Mouse (Mus musculus): ENCODE measurements around the gene Atg3. TPM values are rescaled to one million over a fixed set of nuclear protein-coding genes. Genes with fewer than 3 reads are reported as not detected.

Gene Atg3
- polyA plus RNA-seq, 1 experiment from 2014 or later: 46.3 TPM

DNA sequence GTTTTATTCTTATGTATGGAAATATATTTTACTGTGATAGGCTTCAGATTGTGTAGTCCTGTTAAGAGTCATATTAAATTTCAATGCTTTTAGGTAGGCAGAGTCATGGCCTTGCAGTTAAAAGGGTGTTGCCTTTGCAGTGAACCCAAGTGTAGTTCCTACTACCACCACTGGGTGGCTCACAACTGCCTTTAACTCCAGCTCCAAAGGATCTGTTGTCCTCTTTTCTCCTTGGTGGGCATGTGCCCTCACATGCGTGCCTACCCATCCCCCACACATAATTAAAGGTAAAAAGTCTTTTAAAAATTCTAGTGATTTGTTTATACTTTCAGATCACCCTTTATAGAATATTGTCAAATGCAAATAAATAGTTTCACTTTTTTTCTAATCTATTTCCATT lies 34.0 kb downstream of the Atg3 start:
- 11% methylated on average over 1 of the region's 1 CpGs for WGBS
- no peaks in the 10 kb centered on the region for H3K9me3 ChIP-seq (ENCODE audit: control insufficient read depth, low read length)

DNA sequence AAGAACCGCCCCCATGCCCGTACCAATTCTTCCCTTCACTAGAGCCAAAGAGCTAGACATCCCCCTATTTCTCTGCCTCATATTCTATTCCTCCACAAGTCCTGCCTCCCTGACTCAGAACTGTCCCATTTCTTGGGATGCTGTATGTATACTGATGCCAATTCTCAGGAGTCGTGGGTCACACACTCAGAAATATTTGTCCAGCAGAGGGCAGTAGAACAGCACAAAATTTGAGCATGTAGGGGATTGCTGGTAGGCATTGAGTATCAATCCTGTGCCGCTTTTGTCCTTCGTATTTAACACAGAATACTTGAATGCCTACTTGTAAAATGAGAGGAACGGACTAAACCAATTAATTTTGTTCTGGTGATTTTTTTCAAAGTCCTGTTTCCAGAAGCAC lies 38.2 kb downstream of the Atg3 start:
- peak; percentile 86 for DNase-seq (ENCODE audit: low spot score)
- H3K36me3 ChIP-seq (ENCODE audit: control insufficient read depth, insufficient read depth, low read length): no peaks in the 10 kb centered on the region
- H3K4me2 ChIP-seq (replicated peaks; ENCODE audit: low read depth, low read length): no peak overlapping the region
- H3K27ac ChIP-seq (ENCODE audit: low read depth, low read length): no peak overlapping the region
- H3K4me1 ChIP-seq (replicated peaks; ENCODE audit: control insufficient read depth, insufficient read depth, low read length): no peaks in the 10 kb centered on the region
- ATAC-seq (ENCODE audit: low FRiP score): peak; percentile 90
- WGBS: 35% methylated on average over 6 of the region's 6 CpGs
- H3K27me3 ChIP-seq (ENCODE audit: control insufficient read depth, insufficient read depth, low read length): no peaks in the 10 kb centered on the region
- no peaks in the 10 kb centered on the region for H3K9me3 ChIP-seq (ENCODE audit: control insufficient read depth, low read length)
- no peak overlapping the region for H3K9ac ChIP-seq (ENCODE audit: low read depth, low read length)
- no peak overlapping the region for H3K4me3 ChIP-seq (ENCODE audit: low read depth, low read length)

More for the DNA sequence above, 34.0 kb downstream of the Atg3 start:
- H3K4me2 ChIP-seq (replicated peaks; ENCODE audit: low read depth, low read length): no peak overlapping the region
- H3K27me3 ChIP-seq (ENCODE audit: control insufficient read depth, insufficient read depth, low read length): no peaks in the 10 kb centered on the region
- H3K4me1 ChIP-seq (replicated peaks; ENCODE audit: control insufficient read depth, insufficient read depth, low read length): no peaks in the 10 kb centered on the region
- no peaks in the 10 kb centered on the region for H3K36me3 ChIP-seq (ENCODE audit: control insufficient read depth, insufficient read depth, low read length)
- H3K9ac ChIP-seq (ENCODE audit: low read depth, low read length): no peak overlapping the region
- DNase-seq (ENCODE audit: low spot score) (peak; percentile 85), ATAC-seq (ENCODE audit: low FRiP score) (peak; percentile 60; the same call in 1 of the 2 replicates)
- H3K27ac ChIP-seq (ENCODE audit: low read depth, low read length): no peak overlapping the region
- H3K4me3 ChIP-seq (ENCODE audit: low read depth, low read length): no peak overlapping the region

DNA sequence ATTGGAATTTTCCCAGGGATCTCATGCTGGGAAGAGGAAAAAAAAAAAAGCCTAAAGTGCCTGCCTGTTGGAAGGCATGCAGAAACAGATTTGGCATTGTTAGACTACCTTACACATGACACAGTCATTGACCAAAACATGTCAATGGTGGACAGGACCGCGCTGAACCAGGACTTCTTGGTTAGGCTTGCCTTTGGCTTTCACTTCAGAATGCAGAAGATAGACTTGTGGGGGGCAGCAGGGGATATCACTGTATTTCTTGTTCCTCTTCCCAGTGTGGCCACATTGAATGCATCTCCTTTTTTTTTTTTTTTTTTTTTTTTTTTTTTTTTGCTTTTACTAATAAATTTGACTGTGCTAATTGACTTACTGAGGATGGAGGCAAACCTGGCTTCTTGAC lies 42.8 kb downstream of the Atg3 start:
- no peak overlapping the region for H3K4me2 ChIP-seq (replicated peaks; ENCODE audit: low read depth, low read length)
- no peak overlapping the region for H3K9ac ChIP-seq (ENCODE audit: low read depth, low read length)
- H3K4me1 ChIP-seq (replicated peaks; ENCODE audit: control insufficient read depth, insufficient read depth, low read length): no peaks in the 10 kb centered on the region
- WGBS: 89% methylated on average over 2 of the region's 2 CpGs
- H3K4me3 ChIP-seq (ENCODE audit: low read depth, low read length): no peak overlapping the region
- H3K27me3 ChIP-seq (ENCODE audit: control insufficient read depth, insufficient read depth, low read length): no peaks in the 10 kb centered on the region
- DNase-seq (ENCODE audit: low spot score) (no peak), ATAC-seq (ENCODE audit: low FRiP score) (no peak)
- H3K9me3 ChIP-seq (ENCODE audit: control insufficient read depth, low read length): no peaks in the 10 kb centered on the region
- H3K36me3 ChIP-seq (ENCODE audit: control insufficient read depth, insufficient read depth, low read length): no peaks in the 10 kb centered on the region
- H3K27ac ChIP-seq (ENCODE audit: low read depth, low read length): no peak overlapping the region

DNA sequence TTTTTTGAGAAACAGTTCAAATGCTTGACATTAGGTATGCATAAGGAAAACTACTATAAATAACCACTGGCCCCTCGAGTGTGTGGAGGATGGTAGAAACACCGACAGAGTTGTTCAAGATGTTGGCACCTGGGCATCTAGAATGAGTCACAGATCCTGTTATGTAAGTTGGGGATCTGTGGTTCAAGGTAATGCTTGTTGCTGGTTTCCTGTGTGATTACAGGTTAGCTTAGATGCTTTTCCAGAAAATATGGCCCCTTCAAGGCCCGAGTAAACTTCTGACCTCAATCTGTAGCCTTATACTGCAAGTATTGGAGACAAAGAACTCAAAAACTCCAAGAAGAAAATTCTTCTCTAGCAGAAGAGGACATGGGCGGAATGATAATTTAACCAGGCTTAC lies 45.9 kb downstream of the Atg3 start:
- Histone ChIP-seq H3K27me3 (ENCODE audit: control insufficient read depth, insufficient read depth, low read length) (no peaks in the 10 kb centered on the region), H3K4me2 (replicated peaks; ENCODE audit: low read depth, low read length) (no peak overlapping the region), H3K9me3 (ENCODE audit: control insufficient read depth, low read length) (no peaks in the 10 kb centered on the region), H3K27ac (ENCODE audit: low read depth, low read length) (no peak overlapping the region), H3K36me3 (ENCODE audit: control insufficient read depth, insufficient read depth, low read length) (no peaks in the 10 kb centered on the region), H3K4me3 (ENCODE audit: low read depth, low read length) (no peak overlapping the region), H3K4me1 (replicated peaks; ENCODE audit: control insufficient read depth, insufficient read depth, low read length) (no peaks in the 10 kb centered on the region), H3K9ac (ENCODE audit: low read depth, low read length) (no peak overlapping the region)
- ATAC-seq (ENCODE audit: low FRiP score) (no peak), DNase-seq (ENCODE audit: low spot score) (no peak)
- WGBS: 84% methylated on average over 4 of the region's 4 CpGs

DNA sequence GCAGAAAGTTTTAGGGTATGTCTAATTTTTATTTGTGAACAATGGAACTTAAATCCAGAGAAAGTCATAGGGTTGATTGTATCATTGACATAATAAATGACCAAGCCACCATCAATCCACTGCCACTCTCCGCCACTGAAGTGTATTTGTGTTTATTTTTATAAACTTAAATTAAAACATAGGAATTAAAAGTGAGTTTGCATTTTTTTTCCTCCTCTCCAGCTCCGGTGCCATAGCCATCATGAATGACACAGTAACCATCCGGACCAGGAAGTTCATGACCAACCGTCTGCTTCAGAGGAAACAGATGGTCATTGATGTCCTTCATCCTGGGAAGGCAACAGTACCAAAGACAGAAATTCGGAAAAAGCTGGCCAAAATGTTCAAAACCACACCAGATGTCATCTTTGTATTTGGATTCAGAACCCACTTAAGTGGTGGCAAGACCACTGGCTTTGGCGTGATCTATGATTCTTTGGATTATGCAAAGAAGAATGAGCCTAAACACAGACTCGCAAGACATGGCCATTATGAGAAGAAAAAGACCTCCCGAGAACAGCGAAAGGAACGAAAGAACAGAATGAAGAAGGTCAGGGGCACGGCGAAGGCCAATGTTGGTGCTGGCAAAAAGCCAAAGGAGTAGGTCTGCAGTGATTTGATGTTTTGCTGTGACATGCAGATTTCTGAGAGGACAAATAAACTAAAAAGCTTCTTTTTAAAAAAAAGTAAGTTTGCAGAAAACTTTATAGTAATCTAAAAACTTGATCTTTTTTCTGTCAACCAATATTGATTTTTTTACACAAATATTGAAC lies 46.5 kb downstream of the Atg3 start:
- WGBS: 81% methylated on average over 12 of the region's 12 CpGs
- no peak overlapping the region for H3K9ac ChIP-seq (ENCODE audit: low read depth, low read length)
- no peak overlapping the region for H3K4me3 ChIP-seq (ENCODE audit: low read depth, low read length)
- H3K27ac ChIP-seq (ENCODE audit: low read depth, low read length): no peak overlapping the region
- ATAC-seq (ENCODE audit: low FRiP score) (no peak), DNase-seq (ENCODE audit: low spot score) (no peak)
- no peaks in the 10 kb centered on the region for H3K27me3 ChIP-seq (ENCODE audit: control insufficient read depth, insufficient read depth, low read length)
- H3K4me2 ChIP-seq (replicated peaks; ENCODE audit: low read depth, low read length): no peak overlapping the region
- H3K4me1 ChIP-seq (replicated peaks; ENCODE audit: control insufficient read depth, insufficient read depth, low read length): no peaks in the 10 kb centered on the region
- no peaks in the 10 kb centered on the region for H3K36me3 ChIP-seq (ENCODE audit: control insufficient read depth, insufficient read depth, low read length)
- no peaks in the 10 kb centered on the region for H3K9me3 ChIP-seq (ENCODE audit: control insufficient read depth, low read length)

DNA sequence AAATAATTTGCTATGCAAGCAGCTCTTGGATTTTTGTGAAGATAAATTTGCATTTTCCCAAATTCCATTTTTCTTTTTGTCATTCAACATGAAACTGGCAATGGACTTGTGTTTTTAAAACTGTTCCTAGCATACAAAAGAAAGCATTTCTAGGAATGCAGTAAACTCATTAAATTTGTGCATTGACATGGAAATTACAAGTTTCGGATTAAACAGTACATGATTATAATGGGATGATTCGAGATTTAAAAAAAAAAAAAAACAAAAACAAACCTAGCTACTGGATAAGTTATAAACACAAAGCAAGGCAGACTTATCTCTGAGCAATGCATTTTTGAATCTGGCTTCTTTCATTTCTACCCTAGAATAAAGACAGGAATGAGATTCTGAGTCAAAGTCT lies 63.4 kb downstream of the Atg3 start:
- Histone ChIP-seq H3K4me3 (ENCODE audit: low read depth, low read length) (no peak overlapping the region), H3K9me3 (ENCODE audit: control insufficient read depth, low read length) (no peaks in the 10 kb centered on the region), H3K4me2 (replicated peaks; ENCODE audit: low read depth, low read length) (no peak overlapping the region), H3K4me1 (replicated peaks; ENCODE audit: control insufficient read depth, insufficient read depth, low read length) (no peaks in the 10 kb centered on the region), H3K27me3 (ENCODE audit: control insufficient read depth, insufficient read depth, low read length) (no peaks in the 10 kb centered on the region), H3K9ac (ENCODE audit: low read depth, low read length) (no peak overlapping the region), H3K27ac (ENCODE audit: low read depth, low read length) (no peak overlapping the region), H3K36me3 (ENCODE audit: control insufficient read depth, insufficient read depth, low read length) (no peaks in the 10 kb centered on the region)
- no peak for ATAC-seq (ENCODE audit: low FRiP score)
- WGBS: 81% methylated on average over 2 of the region's 2 CpGs
- DNase-seq (ENCODE audit: low spot score): no peak

DNA sequence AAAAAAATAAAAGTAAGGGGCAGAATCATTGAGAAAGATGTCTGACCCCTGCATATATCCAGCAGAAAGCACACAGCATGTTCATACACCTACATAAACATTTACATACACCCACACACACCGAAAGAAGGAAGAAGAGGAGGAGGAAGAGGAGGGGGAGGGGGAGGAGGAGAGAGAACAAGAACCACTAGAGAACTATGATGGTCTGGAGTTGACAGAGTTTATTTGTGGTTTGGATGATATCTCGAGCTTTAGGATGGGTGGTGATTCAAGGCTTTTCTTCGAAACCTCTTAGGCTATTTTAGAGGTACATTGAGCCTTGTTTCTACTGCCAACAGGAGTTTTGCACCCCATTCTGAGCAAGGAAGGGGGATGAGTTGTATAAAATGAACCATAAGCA lies 64.2 kb downstream of the Atg3 start:
- H3K36me3 ChIP-seq (ENCODE audit: control insufficient read depth, insufficient read depth, low read length): no peaks in the 10 kb centered on the region
- no peaks in the 10 kb centered on the region for H3K4me1 ChIP-seq (replicated peaks; ENCODE audit: control insufficient read depth, insufficient read depth, low read length)
- no peak for DNase-seq (ENCODE audit: low spot score)
- no peak overlapping the region for H3K27ac ChIP-seq (ENCODE audit: low read depth, low read length)
- no peaks in the 10 kb centered on the region for H3K27me3 ChIP-seq (ENCODE audit: control insufficient read depth, insufficient read depth, low read length)
- H3K4me3 ChIP-seq (ENCODE audit: low read depth, low read length): no peak overlapping the region
- H3K9ac ChIP-seq (ENCODE audit: low read depth, low read length): no peak overlapping the region
- H3K9me3 ChIP-seq (ENCODE audit: control insufficient read depth, low read length): no peaks in the 10 kb centered on the region
- no peak overlapping the region for H3K4me2 ChIP-seq (replicated peaks; ENCODE audit: low read depth, low read length)
- WGBS: 84% methylated on average over 3 of the region's 3 CpGs
- no peak for ATAC-seq (ENCODE audit: low FRiP score)

DNA sequence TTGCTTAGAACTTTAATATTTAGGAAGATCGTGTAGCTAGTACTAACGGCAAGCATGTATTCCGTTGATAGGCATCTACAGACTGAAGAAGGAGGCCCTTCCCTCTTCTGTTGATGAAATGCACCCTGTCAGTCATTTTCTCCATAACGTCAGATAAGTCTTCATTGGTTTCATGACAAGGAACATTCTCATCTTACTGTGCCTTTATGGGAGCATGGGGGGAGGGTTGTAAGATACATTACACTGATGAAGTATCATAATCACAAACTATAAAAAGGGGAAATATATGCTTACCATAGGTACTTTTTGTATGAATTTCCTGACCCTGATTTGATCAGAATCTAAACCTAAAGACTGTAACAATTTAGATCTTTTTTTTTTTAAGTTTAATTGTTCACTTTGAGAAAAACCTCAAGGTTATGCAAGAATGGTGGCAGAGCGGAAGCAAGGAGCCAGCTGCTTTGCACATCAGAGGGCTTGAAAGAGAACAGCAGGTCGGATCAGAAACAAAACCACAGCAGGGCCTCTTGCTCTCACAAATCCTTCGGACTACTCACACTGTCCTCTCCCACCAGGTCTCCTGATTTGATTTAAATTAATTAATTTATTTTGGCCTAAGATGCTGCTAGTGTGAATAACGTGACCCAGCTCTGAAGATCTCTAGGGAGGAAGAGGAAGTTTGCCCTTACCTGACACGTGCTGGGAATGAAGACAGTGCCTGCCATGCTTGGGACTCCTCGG lies 65.2 kb downstream of the Atg3 start, which contains the start of gene Btla:
Gene Btla (plus strand): TSS at position 668 of the 741 bp plus-strand sequence.
- Histone ChIP-seq H3K27me3 (ENCODE audit: control insufficient read depth, insufficient read depth, low read length) (no peaks in the 10 kb centered on the region), H3K4me3 (ENCODE audit: low read depth, low read length) (no peak within 1 kb of the TSS), H3K27ac (ENCODE audit: low read depth, low read length) (no peak within 1 kb of the TSS), H3K36me3 (ENCODE audit: control insufficient read depth, insufficient read depth, low read length) (no peaks in the 10 kb centered on the region), H3K9me3 (ENCODE audit: control insufficient read depth, low read length) (no peaks in the 10 kb centered on the region), H3K4me1 (replicated peaks; ENCODE audit: control insufficient read depth, insufficient read depth, low read length) (no peaks in the 10 kb centered on the region), H3K9ac (ENCODE audit: low read depth, low read length) (no peak within 1 kb of the TSS), H3K4me2 (replicated peaks; ENCODE audit: low read depth, low read length) (no peak within 1 kb of the TSS)
- ATAC-seq (ENCODE audit: low FRiP score) (no peak), DNase-seq (ENCODE audit: low spot score) (no peak)
- WGBS: 38% methylated on average over 10 of the region's 10 CpGs

All from hindbrain, embryonic 11.5 days (tissue).